In the genomic region with DNA sequence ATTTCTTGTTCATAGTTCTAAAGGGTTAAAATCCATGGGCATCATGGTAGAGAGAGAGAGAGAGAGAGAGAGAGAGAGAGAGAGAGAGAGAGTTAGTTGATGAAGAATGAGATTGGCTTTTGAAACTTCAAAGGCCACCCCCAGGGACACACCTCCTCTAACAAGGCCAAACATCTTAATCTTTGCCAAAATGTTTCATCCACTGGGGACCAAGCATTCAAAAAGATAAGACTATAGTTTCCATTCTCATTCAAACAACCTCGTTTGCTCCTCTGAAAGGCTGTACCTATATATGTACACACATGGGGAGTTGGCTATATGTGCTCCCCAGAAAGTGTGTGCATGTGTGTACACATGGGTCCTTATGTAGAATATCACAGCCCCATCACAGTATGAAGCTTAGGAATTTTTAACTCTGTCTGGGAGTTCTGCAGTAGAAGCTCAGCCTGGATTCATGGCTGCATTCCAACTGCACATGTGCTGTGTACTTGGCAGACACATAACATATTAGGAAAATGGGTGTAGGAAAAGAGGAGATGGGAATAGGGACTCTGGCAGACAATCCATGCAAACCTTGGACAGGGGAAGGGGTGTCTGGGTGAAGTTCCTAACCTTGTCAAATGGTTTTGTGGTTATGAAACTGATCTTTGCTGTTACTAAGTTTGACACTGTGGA, we compare ENCODE assay signal across 10 mouse cellular contexts.
DNase-seq lines count a peak whose midpoint lies in the region; ATAC-seq lines count a peak whose summit lies in the region.
"Had no signal": no experiment of that assay in that cellular context is flagged by ENCODE, and none has a peak within 500 bp of the region (broad histone marks: within the 10 kb centered on the region; RNA-seq: fewer than 3 reads in every experiment).

No protein-coding gene starts in this region.

- no peak overlapping the region for H3K27ac ChIP-seq in midbrain, embryonic 14.5 days (replicated peaks; ENCODE audit: low read depth, low read length)
- no peak overlapping the region for H3K27ac ChIP-seq in midbrain, embryonic 15.5 days

- whole genome bisulfite sequencing in midbrain, embryonic 14.5 days = 55% methylated on average over 1 of the region's 1 CpGs
- WGBS in midbrain, embryonic 15.5 days = 47% methylated on average over 1 of the region's 1 CpGs

- no peaks in the 10 kb centered on the region for H3K36me3 ChIP-seq in midbrain, embryonic 14.5 days (ENCODE audit: control insufficient read depth, insufficient read depth, low read length)
- H3K36me3 ChIP-seq in midbrain, embryonic 15.5 days (replicated peaks) = no peaks in the 10 kb centered on the region

- no peaks in the 10 kb centered on the region for H3K27me3 ChIP-seq in midbrain, embryonic 14.5 days (ENCODE audit: control insufficient read depth, insufficient read depth, low read length)
- H3K27me3 ChIP-seq in midbrain, embryonic 15.5 days (replicated peaks) = no peaks in the 10 kb centered on the region

- peak; percentile 13 for DNase-seq in gastrocnemius, postnatal 14 days
- no peak for DNase-seq in gastrocnemius, adult 18-20 months (ENCODE audit: low spot score)
- DNase-seq in midbrain, embryonic 14.5 days = peak; percentile 45
- DNase-seq in cerebellum, adult 9-11 months = peak; percentile 52
- peak; percentile 41 for DNase-seq in lung, postnatal 14 days
- no peak for DNase-seq in ovary, postnatal 14 days (ENCODE audit: low spot score)
- no peak for DNase-seq in testis, postnatal 10 days (ENCODE audit: low spot score)

- H3K4me1 ChIP-seq in midbrain, embryonic 14.5 days (ENCODE audit: control insufficient read depth, insufficient read depth, low read length) = peaks cover 30% of the 10 kb centered on the region
- peaks cover 28% of the 10 kb centered on the region for H3K4me1 ChIP-seq in midbrain, embryonic 15.5 days

- intact Hi-C loops in gastrocnemius, postnatal 14 days (cut with DNase I; ENCODE audit: low total_unique reads) = no loop called here

- no peak overlapping the region for H3K4me2 ChIP-seq in midbrain, embryonic 14.5 days (ENCODE audit: low read length)
- H3K4me2 ChIP-seq in midbrain, embryonic 15.5 days = no peak overlapping the region

- no peaks in the 10 kb centered on the region for H3K9me3 ChIP-seq in midbrain, embryonic 14.5 days (ENCODE audit: control insufficient read depth, low read length)
- no peaks in the 10 kb centered on the region for H3K9me3 ChIP-seq in midbrain, embryonic 15.5 days

- no peak overlapping the region for H3K9ac ChIP-seq in midbrain, embryonic 14.5 days (replicated peaks; ENCODE audit: low read length)
- no peak overlapping the region for H3K9ac ChIP-seq in midbrain, embryonic 15.5 days

- no peak for ATAC-seq in midbrain, embryonic 14.5 days (ENCODE audit: low FRiP score, low TSS enrichment)
- ATAC-seq in midbrain, embryonic 15.5 days (replicated peaks) = no peak
- ATAC-seq: activated CD4-positive, CD25-positive, alpha-beta regulatory T cell, adult 4 months had no signal

- H3K4me3 ChIP-seq in midbrain, embryonic 14.5 days (replicated peaks; ENCODE audit: low read depth, low read length) = no peak overlapping the region
- no peak overlapping the region for H3K4me3 ChIP-seq in midbrain, embryonic 15.5 days
- H3K4me3 ChIP-seq: myocyte had no signal

Comparison
In these comparisons a context has a peak if more than half of its experiments do, and no peak if none do; other contexts are left out.
1. DNase-seq: peak in gastrocnemius, postnatal 14 days (single experiment), midbrain, embryonic 14.5 days (single experiment), cerebellum, adult 9-11 months (single experiment) and lung, postnatal 14 days (single experiment); none in gastrocnemius, adult 18-20 months (single experiment), ovary, postnatal 14 days (single experiment) and testis, postnatal 10 days (single experiment).